Mouse (Mus musculus) ES-E14 (cell line): ENCODE results near the gene Pctp. TPM values are rescaled to one million over a fixed set of nuclear protein-coding genes. Genes with fewer than 3 reads are reported as not detected.

Experiments
- DNase-seq: peaks from one replicate; pipeline ENCODE4 v3.0.0-alpha.2; 2013; ENCODE audit warnings: low read depth, low spot score
- H3K27ac ChIP-seq: 2 replicates; pipeline ENCODE4 v1.5.1; 2012; ENCODE audit warnings: low read depth, mild to moderate bottlenecking, low read length, moderate library complexity, mixed read lengths; ENCODE audit not compliant: poor library complexity, insufficient read depth, severe bottlenecking
- H3K36me3 ChIP-seq: 2 replicates; pipeline ENCODE4 v1.6.1; 2012; ENCODE audit warnings: mild to moderate bottlenecking, low read length, moderate library complexity, mixed read lengths; ENCODE audit not compliant: control insufficient read depth, poor library complexity, insufficient read depth, severe bottlenecking
- H3K4me1 ChIP-seq, 2 experiments: fragments of 150-350 bp in 1 of 2; sonication (generic) in 1 of 2; 2 replicates each; pipeline ENCODE4 v1.6.1; 2012; ENCODE audit warnings: low read length in 2 of 2, mild to moderate bottlenecking in 1 of 2, mixed read lengths in 1 of 2; ENCODE audit not compliant: control insufficient read depth in 2 of 2, insufficient read depth in 2 of 2, poor library complexity in 1 of 2
- H3K4me3 ChIP-seq, 2 experiments: fragments of 150-350 bp in 1 of 2; sonication (generic) in 1 of 2; 2 replicates each; pipeline ENCODE4 v1.5.1; 2012; ENCODE audit warnings: low read length in 2 of 2, low read depth in 1 of 2, mild to moderate bottlenecking in 1 of 2, mixed read lengths in 1 of 2; ENCODE audit not compliant: insufficient read depth in 1 of 2, poor library complexity in 1 of 2, severe bottlenecking in 1 of 2
- H3K9ac ChIP-seq: 2 replicates; pipeline ENCODE4 v1.6.1; 2012; ENCODE audit warnings: low read depth, mild to moderate bottlenecking, low read length, mixed read lengths; ENCODE audit not compliant: poor library complexity, insufficient read depth, severe bottlenecking
- H3K9me3 ChIP-seq: fragments of 150-350 bp; sonication (generic); 2 replicates; pipeline ENCODE4 v1.6.1; 2012; ENCODE audit warnings: low read depth, mild to moderate bottlenecking, low read length; ENCODE audit not compliant: control insufficient read depth, insufficient read depth
- CHD2 ChIP-seq: IDR thresholded peaks from 2 replicates; pipeline ENCODE4 v1.6.1; 2014; ENCODE audit warnings: mild to moderate bottlenecking, low read depth, low read length, inconsistent platforms
- HCFC1 ChIP-seq: IDR thresholded peaks from 2 replicates; pipeline ENCODE4 v1.6.1; 2012; ENCODE audit warnings: low read length, inconsistent platforms, borderline replicate concordance; ENCODE audit not compliant: insufficient read depth
- MAFK ChIP-seq: IDR thresholded peaks from 2 replicates; pipeline ENCODE4 v1.6.1; 2014; ENCODE audit warnings: mild to moderate bottlenecking, low read depth, low read length, inconsistent platforms; ENCODE audit not compliant: insufficient read depth
- ZC3H11A ChIP-seq: IDR thresholded peaks from 2 replicates; pipeline ENCODE4 v1.6.1; 2012; ENCODE audit warnings: low read depth, mild to moderate bottlenecking, inconsistent platforms, low read length, borderline replicate concordance
- ZNF384 ChIP-seq: IDR thresholded peaks from 2 replicates; pipeline ENCODE4 v1.6.1; 2012; ENCODE audit warnings: low read depth, low read length, inconsistent platforms
- in situ Hi-C, 2 experiments: fragments of 600-800 bp; cut with MboI; formaldehyde crosslinking; loops; one replicate each; pipeline ENCODE4 v1.15.1; 2025; ENCODE audit warnings: low sequenced_read_pairs in 2 of 2, inconsistent platforms in 1 of 2; ENCODE audit not compliant: unreplicated experiment in 2 of 2
- total RNA-seq: library from RNA; depleted of rRNA; stranded (reverse); fragments of 300-350 nt; gene quantifications from 2 replicates; pipeline ENCODE4 v1.2.3, GENCODE M21; 2012

Pctp gene
- total RNA-seq, 1 experiment = 4.2 TPM

DNA sequence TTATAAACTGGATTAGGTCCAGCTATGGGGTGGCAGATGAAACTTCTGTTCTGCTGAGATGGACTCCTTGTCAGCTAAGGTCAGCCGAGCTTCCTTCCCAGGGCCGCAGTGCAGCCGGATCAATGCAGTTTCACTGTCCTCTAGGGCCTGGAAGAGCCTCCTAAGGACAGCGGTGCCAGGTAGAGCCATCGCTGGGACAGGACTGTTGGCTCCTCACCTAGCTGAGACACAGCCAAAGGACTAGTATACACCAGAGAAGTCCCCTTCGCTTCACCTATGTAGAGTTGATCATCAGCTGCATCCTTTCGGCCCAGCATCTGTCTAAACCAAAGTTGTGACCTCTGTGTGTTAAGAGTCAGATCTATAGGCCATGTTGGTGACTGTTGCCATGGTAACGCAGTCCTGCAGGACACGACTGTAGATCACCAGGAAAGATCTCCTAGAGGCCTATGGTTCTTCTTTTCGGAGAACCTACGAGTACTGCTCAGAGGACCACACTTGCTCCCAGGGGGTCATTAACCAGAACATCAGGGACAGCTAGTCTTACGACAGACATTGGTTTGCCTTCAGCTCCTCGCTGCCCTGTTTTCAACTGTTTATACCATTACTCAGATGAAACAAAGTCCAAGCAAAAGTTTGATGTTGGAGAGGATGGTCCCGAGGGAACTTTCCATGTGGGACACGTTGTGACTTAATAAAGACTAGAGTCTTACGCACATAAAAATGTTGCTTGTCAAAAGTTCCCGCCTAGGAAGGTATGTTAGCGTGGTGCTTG lies 3.5 kb downstream of the Pctp start:
- in situ Hi-C loops = loop anchor here in 1 of 2 experiments (25.0 kb wide), 1 partner anchor 163 kb away; no protein-coding TSS in a partner anchor
- DNase-seq = no peak
- TF ChIP-seq HCFC1 = no peak
- no peak for TF ChIP-seq ZC3H11A
- TF ChIP-seq ZNF384 = no peak
- no peak for TF ChIP-seq MAFK
- TF ChIP-seq CHD2 = no peak

DNA sequence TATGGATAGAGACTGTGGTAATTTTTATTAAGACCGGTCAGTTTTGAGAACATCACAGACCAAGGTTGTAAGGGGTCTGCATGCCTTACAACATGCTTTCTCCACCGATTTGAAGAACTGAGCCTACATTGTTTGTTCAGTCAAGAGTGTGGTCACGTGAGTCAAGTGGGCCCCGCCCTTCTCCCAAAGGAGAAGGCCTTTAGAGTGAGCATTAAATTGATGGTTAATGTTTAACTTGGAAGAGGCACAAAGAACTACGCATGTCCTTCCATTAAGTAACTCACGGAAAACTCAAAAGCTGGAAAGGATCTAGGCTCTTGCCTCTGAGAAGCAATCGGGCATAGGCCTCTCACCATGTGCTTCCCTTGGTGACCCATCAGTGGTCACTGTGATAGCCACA lies 5.8 kb downstream of the Pctp start:
- no peak overlapping the region for H3K4me3 ChIP-seq
- H3K4me1 ChIP-seq = peaks cover under 1 to 2% of the 10 kb centered on the region in 2 experiments; a peak in 1 of 4 replicates
- no peak overlapping the region for H3K9ac ChIP-seq
- no peaks in the 10 kb centered on the region for H3K36me3 ChIP-seq
- H3K9me3 ChIP-seq = no peaks in the 10 kb centered on the region
- in situ Hi-C loops = loop anchor here in 1 of 2 experiments (25.0 kb wide), 1 partner anchor 165 kb away; no protein-coding TSS in a partner anchor
- no peak overlapping the region for H3K27ac ChIP-seq
- DNase-seq = no peak
- TF ChIP-seq MAFK = no peak

More for the DNA sequence above, 3.5 kb downstream of the Pctp start:
- Histone ChIP-seq H3K9me3 (no peaks in the 10 kb centered on the region), H3K36me3 (no peaks in the 10 kb centered on the region), H3K27ac (no peak overlapping the region), H3K4me1 (peaks cover 2% of the 10 kb centered on the region in 2 experiments; a peak in 1 of 4 replicates), H3K4me3 (no peak overlapping the region), H3K9ac (no peak overlapping the region)

DNA sequence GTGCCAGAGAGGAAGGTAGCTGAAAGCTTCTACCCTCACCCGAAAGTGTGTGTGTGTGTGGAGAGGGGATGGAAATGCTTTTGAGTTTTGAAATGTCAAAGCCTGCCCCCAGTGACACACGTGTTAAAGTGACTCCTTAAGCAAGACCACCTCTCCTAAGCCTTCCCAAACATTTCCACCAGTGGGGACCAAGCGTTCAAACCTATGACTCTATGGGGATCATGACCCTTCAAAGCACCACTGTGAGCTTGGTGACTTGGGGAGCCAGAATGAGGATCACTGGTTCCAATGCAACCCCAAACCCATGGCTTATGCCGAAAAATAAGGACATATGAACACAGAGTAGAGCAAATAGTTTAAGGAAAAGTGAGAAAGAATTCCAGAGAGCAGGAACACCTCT lies 6.3 kb downstream of the Pctp start:
- DNase-seq = no peak
- Histone ChIP-seq H3K27ac (no peak overlapping the region), H3K4me1 (0 out of 4 replicates have a peak, but pooled peaks cover 0 to 2% of the 10 kb centered on the region in 2 experiments), H3K4me3 (no peak overlapping the region), H3K36me3 (no peaks in the 10 kb centered on the region), H3K9ac (no peak overlapping the region), H3K9me3 (no peaks in the 10 kb centered on the region)
- in situ Hi-C loops = loop anchor here in 1 of 2 experiments (25.0 kb wide), 1 partner anchor 166 kb away; no protein-coding TSS in a partner anchor
- no peak for TF ChIP-seq ZC3H11A
- no peak for TF ChIP-seq CHD2
- TF ChIP-seq MAFK = no peak
- TF ChIP-seq ZNF384 = no peak
- no peak for TF ChIP-seq HCFC1

DNA sequence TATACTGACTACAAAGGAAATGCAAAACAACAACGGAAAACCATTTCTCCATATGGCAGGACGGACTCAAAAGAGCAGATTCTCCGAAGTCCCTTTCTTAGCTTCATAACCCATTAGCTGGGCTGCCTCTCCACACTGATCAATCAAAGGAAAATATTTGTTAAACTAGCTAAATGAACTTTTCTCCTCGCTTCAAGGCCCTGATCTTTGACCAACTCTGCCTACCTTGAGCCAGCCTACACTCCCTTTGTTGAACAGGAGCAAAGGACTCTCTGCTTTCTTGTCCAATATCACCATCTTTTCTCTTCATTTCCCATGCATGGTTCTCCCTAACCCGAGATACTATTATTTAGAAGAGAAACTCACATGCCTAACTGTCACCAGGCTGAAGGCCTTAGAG lies 7.1 kb downstream of the Pctp start:
- no peak for TF ChIP-seq ZNF384
- TF ChIP-seq MAFK = no peak
- no peak for TF ChIP-seq HCFC1
- TF ChIP-seq ZC3H11A = no peak
- TF ChIP-seq CHD2 = no peak
- in situ Hi-C loops = loop anchor here in 1 of 2 experiments (25.0 kb wide), 1 partner anchor 167 kb away; no protein-coding TSS in a partner anchor
- no peak overlapping the region for H3K4me3 ChIP-seq
- 0 out of 4 replicates have a peak, but pooled peaks cover 0 to 2% of the 10 kb centered on the region in 2 experiments for H3K4me1 ChIP-seq
- H3K27ac ChIP-seq = no peak overlapping the region
- H3K36me3 ChIP-seq = no peaks in the 10 kb centered on the region
- H3K9ac ChIP-seq = no peak overlapping the region
- DNase-seq = no peak
- H3K9me3 ChIP-seq = no peaks in the 10 kb centered on the region
